Mouse (Mus musculus): Measurements from ENCODE around the gene Hoxd3. TPM values are rescaled to one million over a fixed set of nuclear protein-coding genes. Genes with fewer than 3 reads are reported as not detected.

Gene Hoxd3
- polyA plus RNA-seq, 1 experiment from 2014 or later: 1.3 TPM

- Histone ChIP-seq H3K4me3 (ENCODE audit: low read depth, low read length) (peak overlapping the region; percentile 28), H3K9ac (ENCODE audit: low read length) (no peak overlapping the region), H3K4me1 (replicated peaks; ENCODE audit: control insufficient read depth, insufficient read depth) (no peaks in the 10 kb centered on the region), H3K4me2 (replicated peaks; ENCODE audit: low read depth) (peak overlapping the region; percentile 39), H3K36me3 (ENCODE audit: control insufficient read depth, insufficient read depth, low read length) (no peaks in the 10 kb centered on the region), H3K27me3 (ENCODE audit: control insufficient read depth, insufficient read depth, low read length) (peaks cover 44% of the 10 kb centered on the region; the same call in 1 of the 2 replicates), H3K27ac (replicated peaks) (no peak overlapping the region), H3K9me3 (ENCODE audit: control insufficient read depth, low read length) (no peaks in the 10 kb centered on the region)
- ATAC-seq (ENCODE audit: low FRiP score, low TSS enrichment) (peak; percentile 46; the same call in 1 of the 2 replicates), DNase-seq (ENCODE audit: low spot score) (peak; percentile 65)
- TF ChIP-seq EP300 (optimal IDR thresholded peaks at IDR 0.05): no peak
- TF ChIP-seq CTCF (IDR thresholded peaks at IDR 0.05; ENCODE audit: low read depth): peak; percentile 79
- WGBS: 5% methylated on average over 40 of the region's 40 CpGs
Observed at GRCm38 (mm10) chr2:74672481-74673362, 39.0 kb upstream of the Hoxd3 start.

GRCm38 (mm10) chr2:74673835-74674425 is 37.8 kb upstream of the Hoxd3 start:
- no peak for ATAC-seq (ENCODE audit: low FRiP score, low TSS enrichment)
- no peaks in the 10 kb centered on the region for H3K4me1 ChIP-seq (replicated peaks; ENCODE audit: control insufficient read depth, insufficient read depth)
- H3K4me3 ChIP-seq (ENCODE audit: low read depth, low read length): no peak overlapping the region
- no peak overlapping the region for H3K9ac ChIP-seq (ENCODE audit: low read length)
- no peaks in the 10 kb centered on the region for H3K36me3 ChIP-seq (ENCODE audit: control insufficient read depth, insufficient read depth, low read length)
- no peaks in the 10 kb centered on the region for H3K9me3 ChIP-seq (ENCODE audit: control insufficient read depth, low read length)
- no peak overlapping the region for H3K27ac ChIP-seq (replicated peaks)
- 4% methylated on average over 24 of the region's 24 CpGs for WGBS
- no peak overlapping the region for H3K4me2 ChIP-seq (replicated peaks; ENCODE audit: low read depth)
- peaks cover 41% of the 10 kb centered on the region; the same call in 1 of the 2 replicates for H3K27me3 ChIP-seq (ENCODE audit: control insufficient read depth, insufficient read depth, low read length)
- DNase-seq (ENCODE audit: low spot score): no peak
- TF ChIP-seq CTCF (IDR thresholded peaks at IDR 0.05; ENCODE audit: low read depth): no peak
- no peak for TF ChIP-seq EP300 (optimal IDR thresholded peaks at IDR 0.05)

DNA sequence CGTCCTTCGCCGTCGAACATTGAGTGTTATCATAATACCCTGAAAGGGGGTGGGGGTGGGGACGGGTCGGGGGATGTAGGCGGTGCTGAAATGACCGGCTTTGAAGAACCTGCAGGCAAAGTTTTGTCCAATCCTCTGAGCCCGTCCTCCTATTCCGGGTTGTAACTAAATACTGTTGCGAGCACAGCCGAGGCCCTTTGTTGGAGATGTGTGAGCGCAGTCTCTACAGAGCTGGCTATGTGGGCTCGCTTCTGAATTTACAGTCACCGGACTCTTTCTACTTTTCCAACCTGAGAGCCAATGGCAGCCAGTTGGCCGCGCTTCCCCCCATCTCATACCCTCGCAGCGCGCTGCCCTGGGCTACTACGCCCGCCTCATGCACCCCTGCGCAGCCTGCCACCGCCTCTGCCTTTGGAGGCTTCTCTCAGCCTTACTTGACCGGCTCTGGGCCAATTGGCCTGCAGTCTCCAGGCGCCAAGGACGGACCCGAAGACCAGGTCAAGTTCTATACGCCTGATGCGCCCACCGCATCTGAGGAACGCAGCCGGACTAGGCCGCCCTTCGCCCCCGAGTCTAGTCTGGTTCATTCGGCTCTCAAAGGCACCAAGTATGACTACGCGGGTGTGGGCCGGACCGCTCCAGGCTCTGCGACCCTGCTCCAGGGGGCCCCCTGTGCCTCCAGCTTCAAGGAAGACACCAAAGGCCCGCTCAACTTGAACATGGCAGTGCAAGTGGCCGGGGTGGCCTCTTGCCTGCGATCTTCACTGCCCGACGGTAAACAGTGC is 36.7 kb upstream of the Hoxd3 start, which contains the start of gene Hoxd12:
Hoxd12 (plus strand) TSS at position 133 of the 785 bp plus-strand sequence.
- WGBS: 3% methylated on average over 47 of the region's 47 CpGs
- no peaks in the 10 kb centered on the region for H3K36me3 ChIP-seq (ENCODE audit: control insufficient read depth, insufficient read depth, low read length)
- no peaks in the 10 kb centered on the region for H3K9me3 ChIP-seq (ENCODE audit: control insufficient read depth, low read length)
- no peaks in the 10 kb centered on the region for H3K4me1 ChIP-seq (replicated peaks; ENCODE audit: control insufficient read depth, insufficient read depth)
- DNase-seq (ENCODE audit: low spot score): peak; percentile 13
- H3K4me3 ChIP-seq (ENCODE audit: low read depth, low read length): no peak within 1 kb of the TSS
- peaks cover 43% of the 10 kb centered on the region; the same call in 1 of the 2 replicates for H3K27me3 ChIP-seq (ENCODE audit: control insufficient read depth, insufficient read depth, low read length)
- no peak for TF ChIP-seq EP300 (optimal IDR thresholded peaks at IDR 0.05)
- no peak for TF ChIP-seq CTCF (IDR thresholded peaks at IDR 0.05; ENCODE audit: low read depth)
- no peak within 1 kb of the TSS for H3K9ac ChIP-seq (ENCODE audit: low read length)
- ATAC-seq (ENCODE audit: low FRiP score, low TSS enrichment): no peak
- H3K4me2 ChIP-seq (replicated peaks; ENCODE audit: low read depth): no peak within 1 kb of the TSS
- H3K27ac ChIP-seq (replicated peaks): no peak within 1 kb of the TSS

GRCm38 (mm10) chr2:74675666-74676282 is 36.0 kb upstream of the Hoxd3 start:
- 4% methylated on average over 23 of the region's 24 CpGs for WGBS
- peaks cover 46% of the 10 kb centered on the region; the same call in 1 of the 2 replicates for H3K27me3 ChIP-seq (ENCODE audit: control insufficient read depth, insufficient read depth, low read length)
- no peak overlapping the region for H3K4me2 ChIP-seq (replicated peaks; ENCODE audit: low read depth)

DNA sequence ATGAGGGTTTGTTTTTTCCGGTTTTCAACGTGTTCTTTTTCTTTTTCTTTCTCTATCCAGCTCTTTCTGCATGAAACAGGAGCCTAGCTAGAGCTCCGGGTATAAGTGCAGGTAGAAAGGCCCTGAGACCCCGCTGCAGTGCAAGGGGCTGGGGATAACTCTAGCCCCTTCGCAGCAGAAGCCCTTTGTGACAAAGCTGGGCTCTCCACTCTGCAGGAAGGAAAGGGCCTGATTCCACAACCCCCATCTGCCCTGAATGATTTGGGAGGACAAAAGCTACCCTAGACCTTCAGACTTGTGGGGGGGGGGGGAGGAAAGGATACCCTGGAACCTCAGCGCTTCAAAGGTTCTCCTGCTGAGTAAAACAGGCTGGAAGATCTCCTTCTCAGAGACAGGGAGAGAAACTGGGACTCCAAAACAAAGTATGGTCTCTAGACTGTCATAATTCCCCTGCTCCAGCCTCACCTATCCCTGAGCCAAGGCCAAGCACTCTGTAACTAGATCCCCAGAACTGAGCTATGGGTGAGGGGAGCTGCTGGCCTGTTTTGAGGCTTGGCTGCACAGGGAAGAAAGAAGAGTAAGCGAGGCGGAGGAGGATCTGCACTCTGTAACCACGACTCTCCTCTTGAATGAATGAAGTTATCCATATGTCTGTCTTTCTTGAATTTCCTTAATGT is 35.2 kb upstream of the Hoxd3 start:
- peaks cover 48% of the 10 kb centered on the region; the same call in 1 of the 2 replicates for H3K27me3 ChIP-seq (ENCODE audit: control insufficient read depth, insufficient read depth, low read length)
- TF ChIP-seq CTCF (IDR thresholded peaks at IDR 0.05; ENCODE audit: low read depth) (no peak), EP300 (optimal IDR thresholded peaks at IDR 0.05) (no peak)
- H3K4me1 ChIP-seq (replicated peaks; ENCODE audit: control insufficient read depth, insufficient read depth): no peaks in the 10 kb centered on the region
- no peak overlapping the region for H3K9ac ChIP-seq (ENCODE audit: low read length)
- H3K4me2 ChIP-seq (replicated peaks; ENCODE audit: low read depth): no peak overlapping the region
- WGBS: 7% methylated on average over 9 of the region's 9 CpGs
- no peak overlapping the region for H3K27ac ChIP-seq (replicated peaks)
- no peaks in the 10 kb centered on the region for H3K36me3 ChIP-seq (ENCODE audit: control insufficient read depth, insufficient read depth, low read length)
- DNase-seq (ENCODE audit: low spot score) (no peak), ATAC-seq (ENCODE audit: low FRiP score, low TSS enrichment) (no peak)
- no peak overlapping the region for H3K4me3 ChIP-seq (ENCODE audit: low read depth, low read length)
- no peaks in the 10 kb centered on the region for H3K9me3 ChIP-seq (ENCODE audit: control insufficient read depth, low read length)

More at GRCm38 (mm10) chr2:74675666-74676282, 36.0 kb upstream of the Hoxd3 start:
- Histone ChIP-seq H3K4me1 (replicated peaks; ENCODE audit: control insufficient read depth, insufficient read depth) (no peaks in the 10 kb centered on the region), H3K4me3 (ENCODE audit: low read depth, low read length) (no peak overlapping the region), H3K9me3 (ENCODE audit: control insufficient read depth, low read length) (no peaks in the 10 kb centered on the region), H3K36me3 (ENCODE audit: control insufficient read depth, insufficient read depth, low read length) (no peaks in the 10 kb centered on the region), H3K9ac (ENCODE audit: low read length) (no peak overlapping the region), H3K27ac (replicated peaks) (no peak overlapping the region)
- TF ChIP-seq EP300 (optimal IDR thresholded peaks at IDR 0.05): no peak
- no peak for TF ChIP-seq CTCF (IDR thresholded peaks at IDR 0.05; ENCODE audit: low read depth)
- peak; percentile 12 for DNase-seq (ENCODE audit: low spot score)
- ATAC-seq (ENCODE audit: low FRiP score, low TSS enrichment): no peak

Data from stomach, postnatal 0 days (tissue).